Mouse (Mus musculus) retina, adult 2 months (tissue): Measurements from ENCODE around the gene Gadd45gip1.

Experiments used
- DNase-seq: peaks from one replicate; pipeline ENCODE4 v3.0.0-alpha.2; 2012; ENCODE audit warnings: low read depth, low spot score

Gene Gadd45gip1

GRCm38 (mm10) chr8:84831490-84831889, at the start of gene Gadd45gip1:
TSS of gene Gadd45gip1 (plus strand) at chr8:84831522.
- no peak for DNase-seq

- no peak for DNase-seq
These were observed 49.4 kb upstream of the Gadd45gip1 start for GRCm38 (mm10) chr8:84781686-84782505.

- DNase-seq, result no peak
These were observed 48.6 kb upstream of the Gadd45gip1 start for GRCm38 (mm10) chr8:84782680-84783079.

GRCm38 (mm10) chr8:84783198-84783918, 48.0 kb upstream of the Gadd45gip1 start:
- DNase-seq, result no peak

- DNase-seq, result no peak
These were observed 47.3 kb upstream of the Gadd45gip1 start for GRCm38 (mm10) chr8:84783919-84784581.

- no peak for DNase-seq
These were observed 46.4 kb upstream of the Gadd45gip1 start for GRCm38 (mm10) chr8:84784681-84785505.

- no peak for DNase-seq
These were observed 45.9 kb upstream of the Gadd45gip1 start for GRCm38 (mm10) chr8:84785506-84785755.

GRCm38 (mm10) chr8:84785756-84786677, 45.3 kb upstream of the Gadd45gip1 start:
- no peak for DNase-seq

- DNase-seq, result no peak
These were observed 44.4 kb upstream of the Gadd45gip1 start for GRCm38 (mm10) chr8:84786801-84787467.

GRCm38 (mm10) chr8:84787523-84788302, 43.6 kb upstream of the Gadd45gip1 start:
- DNase-seq, result no peak

- no peak for DNase-seq
These were observed 42.4 kb upstream of the Gadd45gip1 start for GRCm38 (mm10) chr8:84788896-84789295.

- DNase-seq, result no peak
These were observed 42.0 kb upstream of the Gadd45gip1 start for GRCm38 (mm10) chr8:84789345-84789744.

GRCm38 (mm10) chr8:84789855-84790486, 41.4 kb upstream of the Gadd45gip1 start:
- no peak for DNase-seq

- DNase-seq, result no peak
These were observed 40.8 kb upstream of the Gadd45gip1 start for GRCm38 (mm10) chr8:84790537-84790936.

GRCm38 (mm10) chr8:84792429-84792947, 38.8 kb upstream of the Gadd45gip1 start:
- no peak for DNase-seq

- DNase-seq, result no peak
These were observed 38.2 kb upstream of the Gadd45gip1 start for GRCm38 (mm10) chr8:84793134-84793533.

- DNase-seq, result no peak
These were observed 37.4 kb upstream of the Gadd45gip1 start for GRCm38 (mm10) chr8:84793791-84794485.

GRCm38 (mm10) chr8:84794486-84794885, 36.8 kb upstream of the Gadd45gip1 start:
- no peak for DNase-seq
